Mouse (Mus musculus): Measurements from ENCODE around the gene Gin1. TPM values are rescaled to one million over a fixed set of nuclear protein-coding genes. Genes with fewer than 3 reads are reported as not detected.

Gene Gin1
- polyA plus RNA-seq, 1 experiment from 2014 or later = 14.6 TPM

DNA sequence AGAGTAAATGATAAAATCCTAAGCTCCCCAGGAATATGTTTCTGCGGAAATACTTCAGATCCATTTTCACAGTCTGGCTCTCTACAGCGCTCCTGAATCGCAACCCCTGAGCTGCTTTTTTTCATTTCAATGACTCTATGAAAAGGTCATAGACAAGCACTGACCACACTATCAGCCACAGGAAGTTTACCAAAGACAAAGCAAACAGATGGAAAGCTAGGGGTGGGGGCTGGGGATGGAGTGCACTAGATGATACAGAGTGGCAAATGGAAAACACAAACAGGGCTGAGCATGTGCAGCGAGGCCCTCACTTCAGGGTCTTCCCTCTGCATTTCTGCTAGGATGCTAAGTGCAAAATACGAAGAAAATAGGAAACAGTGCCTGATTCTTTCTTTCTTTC lies 52.2 kb downstream of the Gin1 start:
- Histone ChIP-seq H3K36me3 (ENCODE audit: insufficient read depth, low read length) (no peaks in the 10 kb centered on the region), H3K27ac (ENCODE audit: low read length) (no peak overlapping the region), H3K4me3 (ENCODE audit: low read depth, low read length) (no peak overlapping the region), H3K9ac (replicated peaks; ENCODE audit: low read depth) (no peak overlapping the region), H3K9me3 (ENCODE audit: low read length) (no peaks in the 10 kb centered on the region), H3K27me3 (replicated peaks; ENCODE audit: insufficient read depth, low read length) (no peaks in the 10 kb centered on the region), H3K4me2 (replicated peaks; ENCODE audit: low read depth, low read length) (no peak overlapping the region), H3K4me1 (ENCODE audit: insufficient read depth, low read depth, low read length) (no peaks in the 10 kb centered on the region)
- TF ChIP-seq EP300 (IDR thresholded peaks at IDR 0.05) (no peak), CTCF (IDR thresholded peaks at IDR 0.05) (no peak)
- DNase-seq (ENCODE audit: low spot score) = no peak
- 52% methylated on average over 5 of the region's 5 CpGs for WGBS
- ATAC-seq = peak; percentile 65

DNA sequence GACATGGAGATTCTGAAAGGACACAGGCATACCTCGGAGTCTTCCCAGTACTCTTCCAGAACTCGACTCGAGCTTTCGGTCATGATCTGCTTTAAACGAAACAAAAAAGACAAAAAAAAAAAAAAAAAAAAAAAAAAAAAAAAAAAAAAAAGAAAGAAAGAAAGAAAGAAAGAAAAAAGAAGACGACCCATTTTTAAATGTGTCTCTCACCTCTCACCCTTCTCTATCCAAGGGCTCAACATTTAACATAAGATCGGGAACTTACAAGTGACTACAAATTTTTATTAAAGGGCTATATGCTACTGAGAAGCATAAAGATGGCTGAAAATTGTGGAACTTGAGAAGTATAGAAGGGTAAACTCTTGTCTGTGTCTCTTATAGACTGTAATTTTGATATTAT lies 52.9 kb downstream of the Gin1 start:
- DNase-seq (ENCODE audit: low spot score) (no peak), ATAC-seq (no peak)
- Histone ChIP-seq H3K4me3 (ENCODE audit: low read depth, low read length) (no peak overlapping the region), H3K4me2 (replicated peaks; ENCODE audit: low read depth, low read length) (no peak overlapping the region), H3K36me3 (ENCODE audit: insufficient read depth, low read length) (no peaks in the 10 kb centered on the region), H3K4me1 (ENCODE audit: insufficient read depth, low read depth, low read length) (no peaks in the 10 kb centered on the region), H3K9ac (replicated peaks; ENCODE audit: low read depth) (no peak overlapping the region), H3K27me3 (replicated peaks; ENCODE audit: insufficient read depth, low read length) (no peaks in the 10 kb centered on the region), H3K9me3 (ENCODE audit: low read length) (no peaks in the 10 kb centered on the region), H3K27ac (ENCODE audit: low read length) (no peak overlapping the region)
- TF ChIP-seq EP300 (IDR thresholded peaks at IDR 0.05) (no peak), CTCF (IDR thresholded peaks at IDR 0.05) (no peak)
- WGBS = 91% methylated on average over 7 of the region's 7 CpGs

DNA sequence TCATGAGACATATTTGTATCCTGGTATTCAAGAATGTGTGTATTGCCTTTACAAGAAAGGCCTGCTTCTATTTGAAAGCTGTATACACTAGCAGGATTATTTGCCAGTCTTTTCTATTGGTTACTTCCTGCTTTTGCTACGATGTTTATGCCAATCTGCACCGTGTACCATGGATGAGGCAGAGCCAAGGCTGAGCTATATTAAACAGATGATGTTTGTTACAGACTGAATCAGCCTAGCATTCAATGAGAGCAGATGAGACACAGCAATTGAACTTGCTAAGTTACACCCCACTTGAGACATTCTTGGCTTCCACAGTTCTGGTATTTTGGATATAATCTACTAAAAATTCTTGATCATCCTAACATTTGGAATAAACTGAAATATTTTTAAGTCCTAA lies 57.6 kb downstream of the Gin1 start:
- no peak overlapping the region for H3K4me2 ChIP-seq (replicated peaks; ENCODE audit: low read depth, low read length)
- H3K27ac ChIP-seq (ENCODE audit: low read length) = no peak overlapping the region
- H3K9me3 ChIP-seq (ENCODE audit: low read length) = no peaks in the 10 kb centered on the region
- no peak overlapping the region for H3K9ac ChIP-seq (replicated peaks; ENCODE audit: low read depth)
- peak; percentile 64 for TF ChIP-seq EP300 (IDR thresholded peaks at IDR 0.05)
- TF ChIP-seq CTCF (IDR thresholded peaks at IDR 0.05) = no peak
- H3K4me3 ChIP-seq (ENCODE audit: low read depth, low read length) = no peak overlapping the region
- DNase-seq (ENCODE audit: low spot score) (peak; percentile 45), ATAC-seq (peak; percentile 63)
- 30% methylated on average over 2 of the region's 2 CpGs for WGBS
- no peaks in the 10 kb centered on the region for H3K27me3 ChIP-seq (replicated peaks; ENCODE audit: insufficient read depth, low read length)
- H3K4me1 ChIP-seq (ENCODE audit: insufficient read depth, low read depth, low read length) = no peaks in the 10 kb centered on the region
- 0 out of 2 replicates have a peak, but pooled peaks cover 5% of the 10 kb centered on the region for H3K36me3 ChIP-seq (ENCODE audit: insufficient read depth, low read length)

DNA sequence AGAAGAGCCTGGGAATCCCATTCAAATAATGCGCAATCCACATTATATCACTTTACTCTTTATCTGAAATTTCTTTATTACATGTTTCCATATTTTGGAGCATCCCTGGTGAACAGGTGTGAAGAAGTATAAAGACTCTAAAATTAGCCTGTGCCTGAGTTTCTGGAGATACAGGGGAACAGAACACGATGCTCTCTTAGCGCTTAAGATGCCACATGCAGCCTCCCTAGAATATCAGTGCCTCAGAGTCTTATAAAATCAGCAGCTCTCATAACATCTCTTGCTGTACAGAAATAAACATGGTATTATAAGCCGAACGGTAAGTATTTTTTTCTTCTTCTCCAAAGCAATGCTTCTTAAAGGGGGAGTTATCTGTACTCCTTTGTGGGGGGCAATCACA lies 58.1 kb downstream of the Gin1 start:
- Histone ChIP-seq H3K27ac (ENCODE audit: low read length) (no peak overlapping the region), H3K27me3 (replicated peaks; ENCODE audit: insufficient read depth, low read length) (no peaks in the 10 kb centered on the region), H3K9ac (replicated peaks; ENCODE audit: low read depth) (no peak overlapping the region), H3K36me3 (ENCODE audit: insufficient read depth, low read length) (0 out of 2 replicates have a peak, but pooled peaks cover 5% of the 10 kb centered on the region), H3K4me2 (replicated peaks; ENCODE audit: low read depth, low read length) (no peak overlapping the region), H3K9me3 (ENCODE audit: low read length) (no peaks in the 10 kb centered on the region), H3K4me1 (ENCODE audit: insufficient read depth, low read depth, low read length) (no peaks in the 10 kb centered on the region), H3K4me3 (ENCODE audit: low read depth, low read length) (no peak overlapping the region)
- TF ChIP-seq CTCF (IDR thresholded peaks at IDR 0.05) = no peak
- TF ChIP-seq EP300 (IDR thresholded peaks at IDR 0.05) = no peak
- 90% methylated on average over 5 of the region's 5 CpGs for WGBS
- ATAC-seq = no peak
- DNase-seq (ENCODE audit: low spot score) = no peak

DNA sequence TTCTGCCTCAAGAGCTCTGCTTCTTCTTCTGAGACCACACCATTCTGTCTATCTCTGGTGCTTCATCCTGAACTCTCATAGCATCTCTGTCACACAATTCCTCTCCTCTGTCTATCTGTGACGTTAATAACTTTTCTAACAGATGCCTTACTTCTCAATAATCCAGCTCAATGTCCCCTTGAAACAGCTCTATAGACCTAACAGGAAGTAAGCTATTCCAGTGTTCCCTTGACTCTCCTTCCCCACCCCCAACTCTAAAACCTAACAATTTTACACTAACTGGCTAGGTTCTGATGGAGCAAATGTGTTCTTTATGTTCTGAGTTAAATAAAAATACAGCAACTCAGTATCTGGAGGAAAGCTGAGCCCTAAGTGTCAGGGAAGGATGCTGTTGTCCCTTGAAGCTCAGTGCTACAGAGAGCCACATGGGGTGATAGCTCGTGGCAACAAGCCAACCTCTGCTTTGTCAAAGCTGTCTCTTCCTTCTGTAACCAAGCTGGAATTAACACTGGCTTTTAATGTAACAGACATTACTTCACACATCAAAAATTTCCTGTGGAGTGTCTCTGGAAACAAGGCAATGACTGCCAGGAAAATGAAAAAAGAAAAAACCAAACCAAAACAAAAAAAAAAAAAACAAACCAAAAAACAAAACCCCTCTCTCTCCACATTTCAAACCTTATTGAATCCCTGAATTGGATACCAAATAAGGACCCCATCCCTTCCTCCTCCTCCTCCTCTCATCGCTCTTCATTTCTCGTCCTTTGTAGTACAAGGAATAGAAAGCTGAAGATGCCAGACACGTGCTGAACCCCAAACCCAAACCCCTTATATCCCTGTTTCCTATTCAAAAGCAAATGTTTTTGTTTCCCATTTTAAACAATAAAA lies 63.7 kb downstream of the Gin1 start:
- Histone ChIP-seq H3K4me3 (ENCODE audit: low read depth, low read length) (no peak overlapping the region), H3K9ac (replicated peaks; ENCODE audit: low read depth) (no peak overlapping the region), H3K4me1 (ENCODE audit: insufficient read depth, low read depth, low read length) (no peaks in the 10 kb centered on the region), H3K27me3 (replicated peaks; ENCODE audit: insufficient read depth, low read length) (no peaks in the 10 kb centered on the region), H3K27ac (ENCODE audit: low read length) (peak overlapping the region; percentile 26; the same call in 1 of the 2 replicates), H3K9me3 (ENCODE audit: low read length) (no peaks in the 10 kb centered on the region), H3K4me2 (replicated peaks; ENCODE audit: low read depth, low read length) (no peak overlapping the region), H3K36me3 (ENCODE audit: insufficient read depth, low read length) (0 out of 2 replicates have a peak, but pooled peaks cover 5% of the 10 kb centered on the region)
- ATAC-seq (peak; percentile 53; the same call in 1 of the 2 replicates), DNase-seq (ENCODE audit: low spot score) (peak; percentile 34)
- 44% methylated on average over 5 of the region's 5 CpGs for WGBS
- TF ChIP-seq EP300 (IDR thresholded peaks at IDR 0.05) = no peak
- TF ChIP-seq CTCF (IDR thresholded peaks at IDR 0.05) = no peak

DNA sequence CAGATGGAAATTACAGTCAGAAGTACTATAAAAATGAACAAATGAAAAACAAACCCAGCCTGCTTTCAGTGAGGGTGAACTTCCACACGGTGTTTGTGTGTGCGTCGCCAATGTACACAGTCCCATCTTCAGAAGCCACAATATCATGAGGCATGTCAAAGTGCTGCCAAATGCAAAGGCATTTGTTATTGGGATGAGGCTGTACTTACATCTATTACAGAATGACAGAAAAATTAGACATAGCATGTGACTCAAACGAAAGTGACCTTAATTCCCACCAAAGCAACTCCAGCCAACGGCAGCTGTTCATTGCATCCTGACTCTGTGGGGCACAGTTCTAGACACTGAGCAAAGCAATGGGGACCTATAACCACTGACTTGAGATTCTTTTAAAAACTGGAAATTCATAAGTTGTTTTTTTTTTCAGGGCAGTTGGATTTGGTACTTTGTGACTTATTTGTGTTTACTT lies 64.4 kb downstream of the Gin1 start:
- H3K9ac ChIP-seq (replicated peaks; ENCODE audit: low read depth) = no peak overlapping the region
- ATAC-seq = no peak
- no peak overlapping the region for H3K4me3 ChIP-seq (ENCODE audit: low read depth, low read length)
- H3K4me1 ChIP-seq (ENCODE audit: insufficient read depth, low read depth, low read length) = no peaks in the 10 kb centered on the region
- H3K9me3 ChIP-seq (ENCODE audit: low read length) = no peaks in the 10 kb centered on the region
- no peak overlapping the region for H3K27ac ChIP-seq (ENCODE audit: low read length)
- no peaks in the 10 kb centered on the region for H3K27me3 ChIP-seq (replicated peaks; ENCODE audit: insufficient read depth, low read length)
- TF ChIP-seq EP300 (IDR thresholded peaks at IDR 0.05) = no peak
- no peak for TF ChIP-seq CTCF (IDR thresholded peaks at IDR 0.05)
- WGBS = 59% methylated on average over 5 of the region's 5 CpGs
- H3K36me3 ChIP-seq (ENCODE audit: insufficient read depth, low read length) = 0 out of 2 replicates have a peak, but pooled peaks cover 5% of the 10 kb centered on the region
- no peak overlapping the region for H3K4me2 ChIP-seq (replicated peaks; ENCODE audit: low read depth, low read length)
- peak; percentile 16 for DNase-seq (ENCODE audit: low spot score)

Other genes starting within 250 kb of the Gin1 start
- gene D1Ertd622e, start 108.1 kb upstream of the Gin1 start, polyA plus RNA-seq (2015; fragmentation: Nextera tagmentation; extraction: Ambion mirVana) = 13.2 and 15.4 TPM in 2 replicates
- 7.7 and 10.2 TPM in 2 replicates for gene Ppip5k2, start 239 bp downstream of the Gin1 start, polyA plus RNA-seq (2015; fragmentation: Nextera tagmentation; extraction: Ambion mirVana)

All from lung, postnatal 0 days (tissue).